In genomic region chr13:13637981-13638380, GRCm38 (mm10) we compare ENCODE assay signal across 30 mouse cellular contexts. TPM values are rescaled to one million over a fixed set of nuclear protein-coding genes. Genes with fewer than 3 reads are reported as not detected.
A peak's percentile ranks its signal among the peaks of the same experiment; 100 is the strongest.
DNase-seq lines count a peak whose midpoint lies in the region; TF ChIP-seq lines count a peak whose summit lies in the region.
"Had no signal": no experiment of that assay in that cellular context is flagged by ENCODE, and none has a peak within 500 bp of the region (broad histone marks: within the 10 kb centered on the region; RNA-seq: fewer than 3 reads in every experiment).

No protein-coding gene starts in this region.

- no peak for TF ChIP-seq CTCF in bone marrow macrophage, adult 2 months (IDR thresholded peaks at IDR 0.05; ENCODE audit: low read depth, low read length)

- H3K4me3 ChIP-seq in bone marrow macrophage, adult 2 months (ENCODE audit: insufficient read depth, low read length) = no peak overlapping the region
- H3K4me3 ChIP-seq in myocyte = no peak overlapping the region
- H3K4me3 ChIP-seq: embryonic facial prominence, embryonic 13.5 days; erythroblast, embryonic 14.5 days; forebrain, embryonic 13.5 days; gastrocnemius, adult 2 months; hindbrain, embryonic 13.5 days; left cerebral cortex, adult 2 months; liver, embryonic 12.5 days; neural tube, embryonic 15.5 days had no signal

- no peak for TF ChIP-seq POLR2A in bone marrow macrophage, adult 2 months (IDR thresholded peaks at IDR 0.05; ENCODE audit: borderline replicate concordance, low read depth, low read length)
- TF ChIP-seq POLR2A in myocyte (IDR thresholded peaks at IDR 0.05; ENCODE audit: insufficient read length, low read depth) = no peak

- peak; percentile 11 for DNase-seq in layer of hippocampus, adult 9-10 months (ENCODE audit: low spot score)
- no peak for DNase-seq in layer of hippocampus, adult 11-12 months (ENCODE audit: low spot score)
- DNase-seq in 3T3-L1 (ENCODE audit: low read depth, low spot score) = peak; percentile 11
- no peak for DNase-seq in lung, adult 18-20 months
- DNase-seq in adrenal gland, adult (ENCODE audit: inconsistent age in 2 of 2, low spot score in 1 of 2) = no peak
- DNase-seq: adrenal gland, adult 8-10 months; B cell, adult 2 months; cerebellum, adult 11-12 months; cerebellum, postnatal 10 days; gastrocnemius, adult 2 months; gastrocnemius, postnatal 36 days; heart, adult 18-20 months; heart, postnatal 4 days; kidney, adult 8-10 months; liver, postnatal 0 days; retina, postnatal 1 day; spleen, adult 18-20 months; thymus, adult 18-20 months; thymus, postnatal 25 days had no signal

- peaks cover 22% of the 10 kb centered on the region for H3K4me1 ChIP-seq in bone marrow macrophage, adult 2 months (ENCODE audit: control insufficient read depth, insufficient read depth, low read length)
- H3K4me1 ChIP-seq: embryonic facial prominence, embryonic 13.5 days; hindbrain, embryonic 13.5 days; liver, embryonic 12.5 days; neural tube, embryonic 15.5 days had no signal

- no peaks in the 10 kb centered on the region for H3K79me2 ChIP-seq in myocyte (ENCODE audit: control insufficient read depth, insufficient read depth)

- no peak overlapping the region for H3ac ChIP-seq in myocyte (ENCODE audit: control insufficient read depth, insufficient read length)

- peak overlapping the region; percentile 32 for H3K4me2 ChIP-seq in myocyte (ENCODE audit: low read depth)
- H3K4me2 ChIP-seq: embryonic facial prominence, embryonic 13.5 days; forebrain, embryonic 13.5 days; heart, embryonic 11.5 days; hindbrain, embryonic 13.5 days; liver, embryonic 12.5 days; neural tube, embryonic 15.5 days had no signal

- no peaks in the 10 kb centered on the region for H3K27me3 ChIP-seq in myocyte (ENCODE audit: control insufficient read depth, insufficient read depth, insufficient read length)
- H3K27me3 ChIP-seq: embryonic facial prominence, embryonic 13.5 days; forebrain, embryonic 13.5 days; hindbrain, embryonic 13.5 days; liver, embryonic 12.5 days; neural tube, embryonic 15.5 days had no signal

- peak overlapping the region; percentile 73 for H3K27ac ChIP-seq in bone marrow macrophage, adult 2 months (ENCODE audit: insufficient read depth, low read depth, low read length)
- H3K27ac ChIP-seq: embryonic facial prominence, embryonic 13.5 days; gastrocnemius, adult 2 months; hindbrain, embryonic 13.5 days; kidney, postnatal 0 days; left cerebral cortex, adult 2 months; liver, embryonic 12.5 days; neural tube, embryonic 15.5 days had no signal

- H3K36me3 ChIP-seq in myocyte (ENCODE audit: control insufficient read depth, insufficient read depth) = peaks cover 21% of the 10 kb centered on the region

TF ChIP-seq in myocyte, 11 proteins besides CTCF, POLR2A, EP300 and RAD21:
- TF ChIP-seq E2F4 (IDR thresholded peaks at IDR 0.05; ENCODE audit: insufficient read depth) (no peak), MAX (IDR thresholded peaks at IDR 0.05; ENCODE audit: low read depth) (no peak), CEBPB (IDR thresholded peaks at IDR 0.05; ENCODE audit: insufficient read depth, poor library complexity, severe bottlenecking) (no peak), MYOD1 (IDR thresholded peaks at IDR 0.05; ENCODE audit: control insufficient read depth in 1 of 3, insufficient read length in 2 of 3, low read depth in 2 of 3) (peak in 1 of 3 experiments; percentile 27), USF1 (IDR thresholded peaks at IDR 0.05; ENCODE audit: low read depth) (no peak), TCF12 (IDR thresholded peaks at IDR 0.05; ENCODE audit: insufficient read depth, poor library complexity, severe bottlenecking) (no peak), MYOG (IDR thresholded peaks at IDR 0.05; ENCODE audit: control insufficient read depth in 1 of 3, insufficient read depth in 1 of 3, insufficient read length in 2 of 3, low read depth in 2 of 3) (peak in 1 of 3 experiments; percentile 53)

RNA-seq across cellular contexts. Expression of gene Lyst, which starts 47.8 kb away (rescaled TPM):
- 45.9 and 46.5 TPM in 2 replicates for polyA plus RNA-seq in bone marrow macrophage, adult 2 months (2012; ENCODE audit: insufficient read depth, insufficient read length, missing spikeins)
- polyA plus RNA-seq in myocyte (2012; fragmentation: generic; extraction: Trizol) = 3.6 TPM

Comparison
In these comparisons a context has a peak if more than half of its experiments do, and no peak if none do; other contexts are left out.
1. DNase-seq: peak in layer of hippocampus, adult 9-10 months (single experiment) and 3T3-L1 (single experiment); none in layer of hippocampus, adult 11-12 months (single experiment), lung, adult 18-20 months (0 of 2) and adrenal gland, adult (0 of 2).
2. RNA of gene Lyst, which starts 47.8 kb away (polyA plus RNA-seq): 45.9 to 46.5 TPM in bone marrow macrophage, adult 2 months; 3.6 TPM in myocyte (single experiment); every median in the first group is over 10 times any median in the second.